Mouse (Mus musculus) neural tube, embryonic 14.5 days (tissue): ENCODE measurements around the gene Gm49369. TPM values are rescaled to one million over a fixed set of nuclear protein-coding genes. Genes with fewer than 3 reads are reported as not detected.

Experiments
- ATAC-seq: fragments of 200-750 bp; cut with Nextera tagmentation; 2 replicates; pipeline ENCODE4 v1.8.0; 2017; ENCODE audit warnings: low read depth, mild to moderate bottlenecking, moderate TSS enrichment, moderate library complexity
- H3K27ac ChIP-seq: fragments of 300-500 bp; sonication (generic); 2 replicates; pipeline ENCODE4 v1.5.1; 2014; ENCODE audit warnings: low read depth, mild to moderate bottlenecking, control low read depth, low read length, moderate library complexity, mixed read lengths
- H3K27me3 ChIP-seq: fragments of 300-500 bp; sonication (generic); 2 replicates; pipeline ENCODE4 v1.6.1; 2014; ENCODE audit warnings: low read length; ENCODE audit not compliant: control insufficient read depth, insufficient read depth
- H3K36me3 ChIP-seq: fragments of 300-500 bp; sonication (generic); 2 replicates; pipeline ENCODE4 v1.6.1; 2014; ENCODE audit warnings: low read length, mixed read lengths; ENCODE audit not compliant: control insufficient read depth, insufficient read depth
- H3K4me1 ChIP-seq: fragments of 300-500 bp; sonication (generic); 2 replicates; pipeline ENCODE4 v1.6.1; 2014; ENCODE audit warnings: low read length; ENCODE audit not compliant: control insufficient read depth, insufficient read depth
- H3K4me2 ChIP-seq: fragments of 300-500 bp; sonication (generic); 2 replicates; pipeline ENCODE4 v1.6.1; 2014; ENCODE audit warnings: mild to moderate bottlenecking, low read depth, low read length, control low read depth
- H3K4me3 ChIP-seq: fragments of 300-500 bp; sonication (generic); 2 replicates; pipeline ENCODE4 v1.5.1; 2014; ENCODE audit warnings: low read depth, low read length, control low read depth, mixed read lengths
- H3K9ac ChIP-seq: fragments of 300-500 bp; sonication (generic); replicated peaks from 2 replicates; pipeline ENCODE4 v1.6.1; 2014; ENCODE audit warnings: low read depth, mild to moderate bottlenecking, control low read depth, low read length, mixed read lengths
- H3K9me3 ChIP-seq: fragments of 300-500 bp; sonication (generic); 2 replicates; pipeline ENCODE4 v1.6.1; 2016; ENCODE audit warnings: low read length; ENCODE audit not compliant: control insufficient read depth
- WGBS: fragments of 180-500 bp; shearing (Covaris S2); extraction: QIAGEN DNeasy Blood & Tissue Kit; methylation state at CpG from one replicate; pipeline ENCODE4 v1.1.7; 2014; 5-methylcytosine and 5-hydroxymethylcytosine counted together
- polyA plus RNA-seq: library from polyadenylated mRNA; unstranded; fragments of >200 nt; fragmentation: Nextera tagmentation; extraction: Ambion mirVana; gene quantifications from 2 replicates; pipeline ENCODE4 v1.2.1, GENCODE M21; 2014

Gm49369 gene
- polyA plus RNA-seq, 1 experiment from 2014 or later: 2.9 TPM

- H3K27ac ChIP-seq: no peak overlapping the region
- WGBS: 80% methylated on average over 5 of the region's 5 CpGs
- no peaks in the 10 kb centered on the region for H3K4me1 ChIP-seq
- no peak for ATAC-seq
- no peaks in the 10 kb centered on the region for H3K9me3 ChIP-seq
- no peak overlapping the region for H3K9ac ChIP-seq
- no peak overlapping the region for H3K4me3 ChIP-seq
- no peaks in the 10 kb centered on the region for H3K27me3 ChIP-seq
- H3K4me2 ChIP-seq: no peak overlapping the region
- no peaks in the 10 kb centered on the region for H3K36me3 ChIP-seq
Observed at GRCm38 (mm10) chr7:142353854-142354253, 28.6 kb downstream of the Gm49369 start.

- Histone ChIP-seq H3K36me3 (no peaks in the 10 kb centered on the region), H3K27me3 (no peaks in the 10 kb centered on the region), H3K9me3 (no peaks in the 10 kb centered on the region), H3K4me2 (no peak overlapping the region), H3K4me3 (no peak overlapping the region), H3K27ac (no peak overlapping the region), H3K9ac (no peak overlapping the region), H3K4me1 (no peaks in the 10 kb centered on the region)
- ATAC-seq: no peak
- 72% methylated on average over 5 of the region's 5 CpGs for WGBS
Observed at GRCm38 (mm10) chr7:142351569-142351968, 30.9 kb downstream of the Gm49369 start.

- Histone ChIP-seq H3K4me3 (no peak overlapping the region), H3K9ac (no peak overlapping the region), H3K27me3 (no peaks in the 10 kb centered on the region), H3K4me1 (no peaks in the 10 kb centered on the region), H3K36me3 (no peaks in the 10 kb centered on the region), H3K4me2 (no peak overlapping the region), H3K27ac (no peak overlapping the region), H3K9me3 (no peaks in the 10 kb centered on the region)
- WGBS: 22% methylated on average over 9 of the region's 9 CpGs
- ATAC-seq: no peak
Observed at GRCm38 (mm10) chr7:142349308-142349961, 33.0 kb downstream of the Gm49369 start.

- no peak overlapping the region for H3K9ac ChIP-seq
- no peak overlapping the region for H3K4me2 ChIP-seq
- H3K27me3 ChIP-seq: no peaks in the 10 kb centered on the region
- H3K9me3 ChIP-seq: no peaks in the 10 kb centered on the region
- no peak overlapping the region for H3K27ac ChIP-seq
- no peaks in the 10 kb centered on the region for H3K36me3 ChIP-seq
- no peak overlapping the region for H3K4me3 ChIP-seq
- no peaks in the 10 kb centered on the region for H3K4me1 ChIP-seq
- WGBS: 80% methylated on average over 4 of the region's 4 CpGs
- ATAC-seq: no peak
Observed at GRCm38 (mm10) chr7:142347542-142347941, 34.9 kb downstream of the Gm49369 start.

- WGBS: 78% methylated on average over 3 of the region's 3 CpGs
- H3K4me2 ChIP-seq: no peak overlapping the region
- no peaks in the 10 kb centered on the region for H3K36me3 ChIP-seq
- no peak overlapping the region for H3K4me3 ChIP-seq
- no peak overlapping the region for H3K9ac ChIP-seq
- no peak overlapping the region for H3K27ac ChIP-seq
- H3K9me3 ChIP-seq: no peaks in the 10 kb centered on the region
- no peaks in the 10 kb centered on the region for H3K27me3 ChIP-seq
- H3K4me1 ChIP-seq: no peaks in the 10 kb centered on the region
- no peak for ATAC-seq
Observed at GRCm38 (mm10) chr7:142342247-142342640, 40.2 kb downstream of the Gm49369 start.

GRCm38 (mm10) chr7:142341564-142342246 lies 40.8 kb downstream of the Gm49369 start:
- H3K4me1 ChIP-seq: no peaks in the 10 kb centered on the region
- no peak overlapping the region for H3K4me3 ChIP-seq
- H3K4me2 ChIP-seq: no peak overlapping the region
- H3K9me3 ChIP-seq: no peaks in the 10 kb centered on the region
- no peaks in the 10 kb centered on the region for H3K36me3 ChIP-seq
- H3K27me3 ChIP-seq: no peaks in the 10 kb centered on the region
- no peak overlapping the region for H3K9ac ChIP-seq
- ATAC-seq: no peak
- H3K27ac ChIP-seq: no peak overlapping the region
- 78% methylated on average over 10 of the region's 10 CpGs for WGBS

GRCm38 (mm10) chr7:142340269-142340970 lies 42.0 kb downstream of the Gm49369 start:
- H3K9ac ChIP-seq: no peak overlapping the region
- no peaks in the 10 kb centered on the region for H3K4me1 ChIP-seq
- no peaks in the 10 kb centered on the region for H3K9me3 ChIP-seq
- no peak overlapping the region for H3K4me3 ChIP-seq
- H3K36me3 ChIP-seq: no peaks in the 10 kb centered on the region
- peak; percentile 34; the same call in 1 of the 2 replicates for ATAC-seq
- 59% methylated on average over 10 of the region's 10 CpGs for WGBS
- H3K27ac ChIP-seq: no peak overlapping the region
- H3K27me3 ChIP-seq: no peaks in the 10 kb centered on the region
- no peak overlapping the region for H3K4me2 ChIP-seq

GRCm38 (mm10) chr7:142335151-142335550 lies 47.3 kb downstream of the Gm49369 start:
- ATAC-seq: no peak; the same call in 1 of the 2 replicates
- H3K9ac ChIP-seq: no peak overlapping the region
- no peaks in the 10 kb centered on the region for H3K9me3 ChIP-seq
- H3K4me3 ChIP-seq: no peak overlapping the region
- H3K27me3 ChIP-seq: no peaks in the 10 kb centered on the region
- H3K4me2 ChIP-seq: no peak overlapping the region
- H3K36me3 ChIP-seq: no peaks in the 10 kb centered on the region
- H3K4me1 ChIP-seq: no peaks in the 10 kb centered on the region
- WGBS: 82% methylated on average over 8 of the region's 8 CpGs
- no peak overlapping the region for H3K27ac ChIP-seq

GRCm38 (mm10) chr7:142334246-142334645 lies 48.2 kb downstream of the Gm49369 start:
- Histone ChIP-seq H3K9ac (no peak overlapping the region), H3K27ac (no peak overlapping the region), H3K4me3 (no peak overlapping the region), H3K4me1 (no peaks in the 10 kb centered on the region), H3K4me2 (no peak overlapping the region), H3K36me3 (no peaks in the 10 kb centered on the region), H3K27me3 (no peaks in the 10 kb centered on the region), H3K9me3 (no peaks in the 10 kb centered on the region)
- WGBS: 2% methylated on average over 3 of the region's 3 CpGs
- peak; percentile 81 for ATAC-seq
